ENCODE assay signal across 21 mouse cellular contexts in the genomic region with DNA sequence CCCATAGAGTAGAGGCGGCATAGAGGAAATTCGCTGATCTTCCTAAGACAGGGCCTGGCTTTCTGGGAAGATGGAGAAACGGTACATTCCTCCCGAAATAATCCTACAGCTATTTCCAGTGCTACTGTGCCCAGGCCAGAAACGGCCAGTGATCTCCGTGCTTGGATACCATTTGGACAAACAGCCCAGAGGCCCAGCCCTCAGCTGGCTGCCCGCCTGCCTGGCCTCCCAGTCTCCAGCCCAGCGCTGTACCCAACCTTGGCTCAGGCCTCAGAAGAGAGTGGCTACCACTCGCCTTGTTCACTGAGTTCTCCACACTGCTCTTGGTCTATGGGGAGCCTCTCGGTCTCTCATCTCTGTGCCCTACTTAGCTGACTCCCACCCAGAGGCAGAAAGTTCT. TPM values are rescaled to one million over a fixed set of nuclear protein-coding genes. Genes with fewer than 3 reads are reported as not detected.
A peak's percentile ranks its signal among the peaks of the same experiment; 100 is the strongest.
DNase-seq lines count a peak whose midpoint lies in the region; TF ChIP-seq lines count a peak whose summit lies in the region.
"Had no signal": no experiment of that assay in that cellular context is flagged by ENCODE, and none has a peak within 500 bp of the region (broad histone marks: within the 10 kb centered on the region; RNA-seq: fewer than 3 reads in every experiment).

No protein-coding gene starts in this region.

- peak overlapping the region; percentile 35 for H3K9ac ChIP-seq in ES-Bruce4 (ENCODE audit: low read depth, poor library complexity, severe bottlenecking)
- H3K9ac ChIP-seq: embryonic facial prominence, embryonic 12.5 days; neural tube, embryonic 15.5 days had no signal

- peaks cover 11% of the 10 kb centered on the region for H3K4me1 ChIP-seq in ES-Bruce4 (ENCODE audit: control insufficient read depth, insufficient read depth, low read length)

- TF ChIP-seq CTCF in ES-Bruce4 (IDR thresholded peaks at IDR 0.05; ENCODE audit: low read depth, low read length) = no peak

- H3K27me3 ChIP-seq in ES-Bruce4 (ENCODE audit: control insufficient read depth, insufficient read depth, low read length, poor library complexity, severe bottlenecking) = no peaks in the 10 kb centered on the region
- H3K27me3 ChIP-seq: embryonic facial prominence, embryonic 12.5 days; neural tube, embryonic 15.5 days had no signal

- H3K4me3 ChIP-seq in ES-Bruce4 (ENCODE audit: low read depth, low read length) = no peak overlapping the region
- H3K4me3 ChIP-seq: embryonic facial prominence, embryonic 12.5 days; hindbrain, embryonic 10.5 days; neural tube, embryonic 15.5 days had no signal

- no peak for TF ChIP-seq EP300 in ES-Bruce4 (IDR thresholded peaks at IDR 0.05; ENCODE audit: insufficient read depth, low read depth, low read length)

- DNase-seq in adrenal gland, postnatal 14 days = peak; percentile 31
- DNase-seq in adrenal gland, adult 18-20 months (ENCODE audit: low spot score in 2 of 2) = no peak
- peak; percentile 66 for DNase-seq in gastrocnemius, postnatal 25 days
- peak; percentile 53 for DNase-seq in heart, postnatal 4 days
- no peak for DNase-seq in cerebellum, adult 9-10 months
- DNase-seq in kidney, postnatal 25 days = no peak
- no peak for DNase-seq in yolk sac, embryonic 10.5 days (ENCODE audit: low spot score)
- DNase-seq: lung, postnatal 36 days; right cerebral cortex, adult 18-20 months had no signal

- no peaks in the 10 kb centered on the region for H3K9me3 ChIP-seq in ES-Bruce4 (replicated peaks; ENCODE audit: control insufficient read depth, insufficient read depth, low read length, poor library complexity, severe bottlenecking)
- H3K9me3 ChIP-seq: embryonic facial prominence, embryonic 12.5 days; hindbrain, embryonic 10.5 days; neural tube, embryonic 15.5 days had no signal

- no peaks in the 10 kb centered on the region for H3K36me3 ChIP-seq in ES-Bruce4 (ENCODE audit: control insufficient read depth, insufficient read depth, low read length, poor library complexity, severe bottlenecking)
- H3K36me3 ChIP-seq: embryonic facial prominence, embryonic 12.5 days; hindbrain, embryonic 10.5 days; neural tube, embryonic 15.5 days had no signal

- TF ChIP-seq POLR2A in ES-Bruce4 (IDR thresholded peaks at IDR 0.05; ENCODE audit: insufficient read depth, low read length) = no peak

- peak overlapping the region; percentile 91 for H3K27ac ChIP-seq in ES-Bruce4 (ENCODE audit: insufficient read depth, low read length)
- H3K27ac ChIP-seq: embryonic facial prominence, embryonic 12.5 days; hindbrain, embryonic 10.5 days; neural tube, embryonic 15.5 days had no signal

RNA-seq across cellular contexts. Expression of gene 1700013G24Rik, which starts 3.4 kb away (rescaled TPM):
- total RNA-seq in adrenal gland, postnatal 14 days (2021) = not detected in 2 replicates
- not detected for total RNA-seq in adrenal gland, adult 18-20 months (2021)
- not detected in 2 replicates for polyA plus RNA-seq in ES-Bruce4 (2011; ENCODE audit: insufficient read depth, insufficient read length, low read depth, missing spikeins)
- total RNA-seq in gastrocnemius, postnatal 25 days (2021) = not detected
- total RNA-seq in heart, postnatal 4 days (2021) = not detected
- total RNA-seq: left cerebral cortex, postnatal 36 days; MEL; midbrain, postnatal 0 days had no signal
- polyA plus RNA-seq: embryonic facial prominence, embryonic 12.5 days; forebrain, embryonic 16.5 days; hindbrain, embryonic 10.5 days; intestine, embryonic 16.5 days; liver, embryonic 16.5 days; midbrain, postnatal 0 days; neural tube, embryonic 15.5 days; spleen, adult 2 months; thymus, postnatal 0 days had no signal

RNA-seq across cellular contexts. Expression of gene Hspg2, which starts 18.9 kb away (rescaled TPM):
- total RNA-seq in adrenal gland, postnatal 14 days (2021) = 230 and 242 TPM in 2 replicates
- total RNA-seq in adrenal gland, adult 18-20 months (2021) = 100 to 1,000 TPM in 1 of 2 experiments, 10 to 100 TPM in 1; 79.7 to 122 TPM
- 147 and 184 TPM in 2 replicates for polyA plus RNA-seq in ES-Bruce4 (2011; ENCODE audit: insufficient read depth, insufficient read length, low read depth, missing spikeins)
- 100 to 1,000 TPM; 105 to 107 TPM for total RNA-seq in gastrocnemius, postnatal 25 days (2021)
- total RNA-seq in heart, postnatal 4 days (2021) = 100 to 1,000 TPM; 467 to 506 TPM

RNA-seq across cellular contexts. Expression of gene Cela3b, which starts 19.4 kb away (rescaled TPM):
- total RNA-seq in adrenal gland, postnatal 14 days (2021) = not detected in 2 replicates
- not detected for total RNA-seq in adrenal gland, adult 18-20 months (2021)
- polyA plus RNA-seq in ES-Bruce4 (2011; ENCODE audit: insufficient read depth, insufficient read length, low read depth, missing spikeins) = not detected in 2 replicates
- total RNA-seq in gastrocnemius, postnatal 25 days (2021) = not detected
- total RNA-seq in heart, postnatal 4 days (2021) = not detected
- total RNA-seq: left cerebral cortex, postnatal 36 days; MEL; midbrain, postnatal 0 days had no signal
- polyA plus RNA-seq: embryonic facial prominence, embryonic 12.5 days; forebrain, embryonic 16.5 days; hindbrain, embryonic 10.5 days; midbrain, postnatal 0 days; neural tube, embryonic 15.5 days; thymus, postnatal 0 days had no signal

RNA-seq across cellular contexts. Expression of gene Cela3a, which starts 40.1 kb away (rescaled TPM):
- total RNA-seq in adrenal gland, postnatal 14 days (2021) = not detected in 2 replicates
- not detected for total RNA-seq in adrenal gland, adult 18-20 months (2021)
- polyA plus RNA-seq in ES-Bruce4 (2011; ENCODE audit: insufficient read depth, insufficient read length, low read depth, missing spikeins) = not detected in 2 replicates
- total RNA-seq in gastrocnemius, postnatal 25 days (2021) = not detected
- total RNA-seq in heart, postnatal 4 days (2021) = not detected
- total RNA-seq: left cerebral cortex, postnatal 36 days; MEL; midbrain, postnatal 0 days had no signal
- polyA plus RNA-seq: embryonic facial prominence, embryonic 12.5 days; forebrain, embryonic 16.5 days; hindbrain, embryonic 10.5 days; liver, embryonic 16.5 days; midbrain, postnatal 0 days; neural tube, embryonic 15.5 days; thymus, postnatal 0 days had no signal

Comparison
In these comparisons a context has a peak if more than half of its experiments do, and no peak if none do; other contexts are left out.
1. DNase-seq: peak in adrenal gland, postnatal 14 days (single experiment), gastrocnemius, postnatal 25 days (single experiment) and heart, postnatal 4 days (single experiment); none in adrenal gland, adult 18-20 months (0 of 2), cerebellum, adult 9-10 months (single experiment), kidney, postnatal 25 days (0 of 2) and yolk sac, embryonic 10.5 days (single experiment).